Mouse (Mus musculus) heart, embryonic 13.5 days (tissue): ENCODE data around the gene Prox2. TPM values are rescaled to one million over a fixed set of nuclear protein-coding genes. Genes with fewer than 3 reads are reported as not detected.

Experiments used
- ATAC-seq: fragments of 200-750 bp; cut with Nextera tagmentation; 2 replicates; pipeline ENCODE4 v1.8.0; 2017; ENCODE audit warnings: moderate TSS enrichment; ENCODE audit not compliant: insufficient number of reproducible peaks, low FRiP score, low TSS enrichment; ENCODE audit errors: extremely low read depth
- H3K27ac ChIP-seq: fragments of 300-500 bp; sonication (generic); replicated peaks from 2 replicates; pipeline ENCODE4 v1.5.1; 2015; ENCODE audit warnings: moderate library complexity, mild to moderate bottlenecking, inconsistent platforms
- H3K27me3 ChIP-seq: fragments of 300-500 bp; sonication (generic); replicated peaks from 2 replicates; pipeline ENCODE4 v1.6.1; 2015; ENCODE audit warnings: mild to moderate bottlenecking, inconsistent platforms
- H3K36me3 ChIP-seq: fragments of 300-500 bp; sonication (generic); 2 replicates; pipeline ENCODE4 v1.6.1; 2015; ENCODE audit warnings: mild to moderate bottlenecking, inconsistent platforms
- H3K4me1 ChIP-seq: fragments of 300-500 bp; sonication (generic); 2 replicates; pipeline ENCODE4 v1.6.1; 2015; ENCODE audit warnings: inconsistent platforms
- H3K4me2 ChIP-seq: fragments of 300-500 bp; sonication (generic); 2 replicates; pipeline ENCODE4 v1.6.1; 2015; ENCODE audit warnings: inconsistent platforms, mild to moderate bottlenecking, moderate library complexity
- H3K4me3 ChIP-seq: fragments of 300-500 bp; sonication (generic); 2 replicates; pipeline ENCODE4 v1.5.1; 2015; ENCODE audit warnings: moderate library complexity, mild to moderate bottlenecking, inconsistent platforms
- H3K9ac ChIP-seq: fragments of 300-500 bp; sonication (generic); 2 replicates; pipeline ENCODE4 v1.6.1; 2015; ENCODE audit warnings: inconsistent platforms, mild to moderate bottlenecking, moderate library complexity
- H3K9me3 ChIP-seq: fragments of 300-500 bp; sonication (generic); 2 replicates; pipeline ENCODE4 v1.6.1; 2016; ENCODE audit warnings: inconsistent platforms
- WGBS: fragments of 180-500 bp; shearing (Covaris S2); methylation state at CpG from one replicate; pipeline ENCODE4 v1.1.7; 2015; ENCODE audit warnings: mixed read lengths; 5-methylcytosine and 5-hydroxymethylcytosine counted together
- polyA plus RNA-seq: library from polyadenylated mRNA; unstranded; fragments of >200 nt; fragmentation: Nextera tagmentation; extraction: Ambion mirVana; gene quantifications from 2 replicates; pipeline ENCODE4 v1.2.1, GENCODE M21; 2015

Gene Prox2
- polyA plus RNA-seq, 1 experiment from 2014 or later, result 1.9 TPM

DNA sequence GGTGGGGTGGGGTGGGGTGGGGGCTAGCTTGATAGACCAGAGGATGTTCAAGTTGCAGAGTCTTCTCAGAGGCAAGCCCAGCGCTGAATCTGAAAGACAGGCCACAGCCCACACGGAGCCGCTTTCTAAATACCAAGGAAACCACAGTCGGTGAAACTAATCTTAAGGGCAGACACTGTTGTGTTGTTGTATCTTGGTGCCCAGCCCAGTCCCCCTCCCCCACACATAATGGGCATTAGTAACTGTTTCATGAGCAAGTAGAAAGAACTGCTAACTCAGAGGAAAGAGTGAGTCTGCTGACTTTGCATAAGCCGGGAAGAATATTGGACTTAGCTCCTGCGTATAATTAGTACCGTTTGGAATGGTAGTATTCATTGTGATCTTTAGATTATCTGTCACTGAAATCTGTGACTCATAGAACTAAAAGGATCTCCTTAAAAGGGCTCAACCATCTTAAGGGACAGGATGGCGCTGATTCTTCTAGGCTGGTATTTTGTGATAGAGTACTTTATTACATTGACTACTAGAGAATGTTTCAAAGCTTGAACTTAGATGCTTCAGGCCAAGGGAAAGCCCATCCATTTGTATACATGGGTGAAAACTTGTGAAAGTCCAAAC lies 16.5 kb upstream of the Prox2 start:
- no peaks in the 10 kb centered on the region for H3K27me3 ChIP-seq
- no peak overlapping the region for H3K9ac ChIP-seq
- no peak overlapping the region for H3K4me3 ChIP-seq
- H3K4me2 ChIP-seq, result no peak overlapping the region
- H3K4me1 ChIP-seq, result no peaks in the 10 kb centered on the region
- WGBS, result 78% methylated on average over 8 of the region's 8 CpGs
- ATAC-seq, result no peak
- peaks cover 96% of the 10 kb centered on the region for H3K36me3 ChIP-seq
- H3K9me3 ChIP-seq, result no peaks in the 10 kb centered on the region
- no peak overlapping the region for H3K27ac ChIP-seq

DNA sequence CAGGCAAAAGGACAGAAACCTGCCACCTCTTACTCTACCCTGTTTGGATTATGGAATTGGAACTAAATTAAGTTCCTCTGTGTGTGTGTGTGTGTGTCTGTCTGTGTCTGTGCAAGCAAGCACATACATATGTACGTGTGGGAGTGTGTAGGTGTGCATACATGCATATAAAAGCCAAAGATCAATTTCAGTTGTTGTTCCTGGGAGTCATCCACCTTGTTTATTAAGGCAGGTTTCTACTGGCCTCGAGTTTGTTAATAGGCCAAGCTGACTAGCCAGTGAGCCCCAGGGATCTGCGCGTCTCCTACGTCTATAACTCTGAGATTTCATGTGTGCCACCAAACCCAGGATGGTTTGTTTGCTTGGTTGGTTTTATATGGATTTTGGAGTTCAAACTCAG lies 14.2 kb upstream of the Prox2 start:
- Histone ChIP-seq H3K36me3 (peaks cover 99% of the 10 kb centered on the region), H3K9me3 (no peaks in the 10 kb centered on the region), H3K4me3 (no peak overlapping the region)

DNA sequence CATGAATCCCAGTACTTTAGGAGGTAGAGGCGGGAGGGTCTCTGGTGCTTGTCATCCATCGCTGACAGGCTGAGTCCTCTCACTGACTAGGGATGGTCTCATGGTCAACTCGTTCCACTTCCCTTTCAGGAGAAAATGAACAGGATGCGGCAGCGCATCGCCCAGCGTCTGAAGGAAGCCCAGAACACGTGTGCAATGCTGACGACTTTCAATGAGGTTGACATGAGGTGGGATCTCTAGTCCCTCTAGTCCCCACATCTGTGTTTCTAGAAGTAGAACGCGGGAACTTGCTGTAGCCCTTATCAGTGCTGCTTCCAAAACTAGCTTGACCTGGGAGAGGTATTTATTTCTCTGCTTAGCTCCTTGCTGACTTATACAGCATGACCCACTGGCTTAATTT lies 13.1 kb upstream of the Prox2 start:
- no peak overlapping the region for H3K9ac ChIP-seq
- H3K4me1 ChIP-seq, result no peaks in the 10 kb centered on the region
- H3K27ac ChIP-seq, result no peak overlapping the region
- H3K9me3 ChIP-seq, result no peaks in the 10 kb centered on the region
- 86% methylated on average over 11 of the region's 11 CpGs for WGBS
- ATAC-seq, result no peak
- H3K27me3 ChIP-seq, result no peaks in the 10 kb centered on the region
- peaks cover 100% of the 10 kb centered on the region for H3K36me3 ChIP-seq
- H3K4me2 ChIP-seq, result no peak overlapping the region
- no peak overlapping the region for H3K4me3 ChIP-seq

More for the DNA sequence above, 14.2 kb upstream of the Prox2 start:
- H3K9ac ChIP-seq, result no peak overlapping the region
- H3K4me1 ChIP-seq, result no peaks in the 10 kb centered on the region
- H3K27ac ChIP-seq, result no peak overlapping the region
- ATAC-seq, result no peak
- H3K27me3 ChIP-seq, result no peaks in the 10 kb centered on the region
- 94% methylated on average over 5 of the region's 5 CpGs for WGBS
- no peak overlapping the region for H3K4me2 ChIP-seq

DNA sequence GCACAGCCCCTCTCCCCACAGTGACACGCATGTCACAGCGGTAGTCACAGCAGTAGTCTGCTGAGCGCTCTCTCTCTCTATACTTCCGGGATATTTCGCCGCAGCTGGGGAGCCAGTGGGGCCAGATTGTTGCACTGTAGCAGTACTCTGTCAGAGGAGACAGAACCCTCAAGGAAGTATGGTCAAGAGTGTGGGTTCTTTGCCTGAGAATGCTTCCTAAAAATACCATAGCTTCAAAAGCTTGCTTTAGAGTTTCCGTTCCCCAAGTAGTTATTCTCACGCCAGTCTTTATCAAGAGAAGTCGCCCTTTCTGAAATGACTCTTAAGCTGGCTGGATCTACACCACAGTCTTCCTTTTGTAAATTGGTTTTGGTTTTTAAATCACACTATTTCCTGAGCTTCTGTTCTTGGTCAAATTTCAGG lies 12.6 kb upstream of the Prox2 start:
- 89% methylated on average over 9 of the region's 9 CpGs for whole genome bisulfite sequencing
- H3K36me3 ChIP-seq, result peaks cover 100% of the 10 kb centered on the region
- no peaks in the 10 kb centered on the region for H3K27me3 ChIP-seq
- no peak overlapping the region for H3K9ac ChIP-seq
- H3K9me3 ChIP-seq, result no peaks in the 10 kb centered on the region
- no peaks in the 10 kb centered on the region for H3K4me1 ChIP-seq
- no peak overlapping the region for H3K4me2 ChIP-seq
- H3K27ac ChIP-seq, result no peak overlapping the region
- ATAC-seq, result no peak
- H3K4me3 ChIP-seq, result no peak overlapping the region

DNA sequence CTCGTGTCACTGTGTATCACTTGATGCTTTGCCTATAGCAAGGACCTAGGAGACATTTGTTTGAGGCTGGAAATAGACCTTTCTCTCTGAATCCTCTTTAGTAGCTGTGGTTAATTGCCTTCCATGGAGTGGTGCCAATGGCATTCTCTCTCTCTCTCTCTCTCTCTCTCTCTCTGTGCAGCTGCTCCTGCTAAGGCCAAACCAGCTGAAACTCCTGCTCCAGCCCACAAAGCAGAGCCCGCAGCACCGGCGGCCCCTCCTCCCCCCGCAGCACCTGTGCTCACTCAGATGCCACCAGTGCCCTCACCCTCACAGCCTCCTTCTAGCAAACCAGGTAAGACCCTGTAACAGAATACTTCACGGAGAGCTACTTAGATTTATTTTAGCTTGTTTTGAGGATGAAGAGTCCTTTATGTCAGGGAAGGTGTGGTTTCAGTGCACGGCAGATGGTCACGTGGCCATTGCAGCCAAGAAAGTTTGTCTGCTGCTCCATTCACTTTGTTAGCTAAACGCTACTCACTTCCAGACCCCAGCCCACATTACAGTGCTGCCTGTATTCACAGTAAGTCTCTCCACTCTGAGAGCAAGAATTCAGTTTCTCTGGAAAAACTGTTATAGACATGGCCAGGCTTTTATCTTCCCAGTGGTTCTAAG lies 11.4 kb upstream of the Prox2 start:
- Histone ChIP-seq H3K9ac (no peak overlapping the region), H3K36me3 (peaks cover 99% of the 10 kb centered on the region), H3K4me3 (no peak overlapping the region), H3K4me1 (no peaks in the 10 kb centered on the region), H3K9me3 (no peaks in the 10 kb centered on the region), H3K27ac (no peak overlapping the region), H3K27me3 (no peaks in the 10 kb centered on the region), H3K4me2 (no peak overlapping the region)
- no peak for ATAC-seq
- WGBS, result 89% methylated on average over 9 of the region's 9 CpGs

DNA sequence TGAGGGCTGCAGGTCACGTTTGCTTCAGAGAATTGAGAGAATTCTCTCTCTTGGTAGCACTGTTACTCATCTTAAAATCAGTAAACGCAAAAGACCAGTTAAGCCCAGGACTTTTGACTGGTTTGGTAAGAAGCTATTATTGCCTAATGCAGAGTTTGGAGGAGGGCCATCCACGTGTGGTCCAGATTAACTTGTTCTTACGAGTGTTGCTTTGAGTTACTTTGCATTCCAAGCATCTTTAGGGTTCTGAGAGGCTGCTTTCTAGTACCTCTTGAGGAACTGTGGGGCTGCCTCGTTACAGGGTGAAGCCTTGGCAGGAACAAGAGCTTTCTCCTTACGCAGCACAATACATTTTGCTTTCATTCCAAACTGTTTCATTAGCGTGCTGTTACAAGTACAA lies 5.1 kb upstream of the Prox2 start:
- Histone ChIP-seq H3K9me3 (no peaks in the 10 kb centered on the region), H3K36me3 (peaks cover 63% of the 10 kb centered on the region), H3K4me2 (no peak overlapping the region), H3K4me3 (no peak overlapping the region), H3K27ac (no peak overlapping the region), H3K9ac (no peak overlapping the region), H3K27me3 (no peaks in the 10 kb centered on the region), H3K4me1 (peaks cover 33% of the 10 kb centered on the region)
- no peak for ATAC-seq
- 73% methylated on average over 7 of the region's 7 CpGs for WGBS

DNA sequence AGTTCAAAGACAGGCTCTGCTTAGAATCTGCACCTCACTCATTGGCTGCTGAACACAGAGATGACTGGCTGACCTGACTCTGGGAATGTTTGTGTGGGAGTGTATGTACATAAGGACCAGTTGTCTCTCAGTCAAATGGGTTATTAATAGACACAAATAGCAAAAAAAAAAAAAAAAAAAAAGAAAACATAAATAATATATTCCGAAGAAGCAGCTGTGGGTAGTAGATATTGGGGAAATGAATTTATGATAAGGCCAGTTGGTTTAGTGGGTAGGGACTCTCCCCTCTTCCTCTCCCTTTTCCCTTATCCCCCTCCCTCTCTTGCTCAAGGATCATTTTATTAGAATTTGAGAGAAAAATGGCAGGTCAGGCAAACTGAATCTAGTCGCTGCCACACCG lies 3.4 kb upstream of the Prox2 start:
- Histone ChIP-seq H3K36me3 (peaks cover 45% of the 10 kb centered on the region), H3K27ac (no peak overlapping the region), H3K4me3 (no peak overlapping the region), H3K27me3 (no peaks in the 10 kb centered on the region), H3K4me2 (no peak overlapping the region), H3K9me3 (no peaks in the 10 kb centered on the region), H3K9ac (no peak overlapping the region), H3K4me1 (peaks cover 44% of the 10 kb centered on the region)
- ATAC-seq, result no peak
- WGBS, result 91% methylated on average over 3 of the region's 3 CpGs

DNA sequence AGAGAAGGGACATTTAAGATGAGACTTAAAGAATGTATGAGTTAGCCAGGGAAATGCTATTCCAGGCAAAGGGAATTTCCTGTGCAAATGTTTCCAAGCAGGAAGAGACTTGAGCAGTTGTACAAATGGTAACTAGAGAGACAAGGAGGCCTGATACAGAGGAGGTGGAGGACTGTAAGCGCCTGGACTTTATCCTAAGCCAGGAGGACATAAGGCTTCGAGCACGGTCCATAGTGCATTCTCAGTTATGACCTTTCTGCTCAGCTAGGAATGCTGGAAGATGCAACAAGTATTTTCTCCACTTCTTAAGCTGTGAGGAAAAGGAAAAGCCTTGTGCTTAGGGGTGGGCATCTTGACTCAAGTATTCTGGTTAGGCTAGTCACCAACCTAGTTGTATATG lies 2.8 kb upstream of the Prox2 start:
- peak overlapping the region; percentile 95; the same call in 1 of the 2 replicates for H3K27ac ChIP-seq
- no peak for ATAC-seq

DNA sequence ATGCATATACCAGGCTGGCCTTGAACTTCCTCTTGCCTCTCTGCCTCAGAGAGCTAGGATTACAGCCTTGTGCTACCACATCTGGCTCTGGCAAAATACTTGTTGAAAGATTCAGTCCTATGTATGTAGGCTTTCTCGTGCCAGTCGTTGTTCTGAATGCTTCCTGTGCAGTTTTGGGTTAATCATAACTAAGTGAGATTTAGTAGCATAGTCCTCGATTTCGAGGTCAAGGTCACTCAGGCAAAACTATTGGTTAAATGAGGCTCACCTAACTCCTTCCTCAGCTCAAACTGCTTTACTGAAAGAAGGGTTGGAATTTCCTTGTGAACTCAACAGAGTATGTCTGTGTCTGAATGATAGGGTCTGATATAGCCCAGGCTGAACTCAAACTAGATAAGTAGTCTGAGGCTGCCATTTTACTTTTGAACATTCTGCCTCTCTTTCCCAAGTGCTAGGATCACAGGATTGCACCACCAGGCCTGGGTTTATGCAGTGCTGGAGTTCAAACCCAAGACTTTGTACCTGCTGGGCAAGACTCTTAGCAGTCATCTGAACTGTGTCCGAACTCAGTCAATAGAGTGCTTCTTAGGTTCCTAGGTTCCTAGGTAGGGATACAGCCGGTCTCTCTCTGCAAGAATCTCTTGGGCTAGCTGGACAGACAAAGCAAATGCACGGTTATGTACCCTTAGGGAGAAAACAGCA lies 2.1 kb upstream of the Prox2 start:
- Histone ChIP-seq H3K27ac (peak overlapping the region; percentile 95), H3K27me3 (no peaks in the 10 kb centered on the region), H3K4me3 (peak overlapping the region; percentile 98), H3K9me3 (no peaks in the 10 kb centered on the region), H3K4me1 (peaks cover 44% of the 10 kb centered on the region), H3K4me2 (peak overlapping the region; percentile 90), H3K36me3 (peaks cover 33% of the 10 kb centered on the region), H3K9ac (peak overlapping the region; percentile 99)
- ATAC-seq, result no peak
- WGBS, result 75% methylated on average over 7 of the region's 7 CpGs

More for the DNA sequence above, 2.8 kb upstream of the Prox2 start:
- Histone ChIP-seq H3K36me3 (peaks cover 39% of the 10 kb centered on the region), H3K9ac (peak overlapping the region; percentile 99; the same call in 1 of the 2 replicates), H3K4me2 (peak overlapping the region; percentile 90), H3K27me3 (no peaks in the 10 kb centered on the region), H3K4me1 (peaks cover 44% of the 10 kb centered on the region), H3K4me3 (no peak overlapping the region), H3K9me3 (no peaks in the 10 kb centered on the region)
- WGBS, result 87% methylated on average over 3 of the region's 3 CpGs

DNA sequence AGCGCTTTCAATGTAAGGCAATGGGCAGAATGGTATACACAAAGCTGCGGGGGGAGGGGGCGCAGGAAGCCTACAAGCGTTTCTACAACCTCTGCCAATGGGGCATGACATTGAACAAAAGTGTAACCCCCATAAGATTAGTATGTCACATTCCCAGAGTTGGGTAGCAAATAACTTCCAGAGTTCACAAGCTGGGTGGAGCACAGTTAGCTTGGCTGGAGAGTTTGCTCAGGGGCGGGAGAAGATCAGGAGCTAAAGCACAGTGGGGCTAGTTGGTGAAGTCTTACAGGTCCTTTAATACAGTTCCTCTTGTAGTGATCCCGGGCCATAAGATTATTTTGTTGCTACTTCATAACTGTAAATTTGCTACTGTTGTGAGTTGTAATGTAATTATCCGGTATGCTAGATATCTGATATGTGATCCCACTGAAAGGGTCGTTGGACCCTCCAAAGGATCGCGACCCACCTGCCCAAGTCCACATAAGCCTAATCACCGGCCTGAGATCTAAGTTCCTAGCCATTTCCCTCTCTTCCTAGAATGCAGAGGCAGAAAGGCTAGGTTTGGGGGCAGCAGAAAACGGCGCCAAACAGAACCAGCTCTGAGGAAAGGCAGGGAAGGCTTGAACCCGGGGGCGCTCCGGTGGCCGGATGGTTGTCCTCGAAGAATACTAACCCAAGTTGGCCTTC lies 405 bp downstream of the Prox2 start:
- no peak for ATAC-seq
- Histone ChIP-seq H3K9me3 (no peaks in the 10 kb centered on the region), H3K36me3 (peaks cover 13% of the 10 kb centered on the region), H3K27me3 (no peaks in the 10 kb centered on the region), H3K4me3 (peak overlapping the region; percentile 98), H3K4me1 (peaks cover 49% of the 10 kb centered on the region), H3K4me2 (peak overlapping the region; percentile 90), H3K27ac (peak overlapping the region; percentile 95), H3K9ac (peak overlapping the region; percentile 99)
- WGBS, result 13% methylated on average over 18 of the region's 18 CpGs

DNA sequence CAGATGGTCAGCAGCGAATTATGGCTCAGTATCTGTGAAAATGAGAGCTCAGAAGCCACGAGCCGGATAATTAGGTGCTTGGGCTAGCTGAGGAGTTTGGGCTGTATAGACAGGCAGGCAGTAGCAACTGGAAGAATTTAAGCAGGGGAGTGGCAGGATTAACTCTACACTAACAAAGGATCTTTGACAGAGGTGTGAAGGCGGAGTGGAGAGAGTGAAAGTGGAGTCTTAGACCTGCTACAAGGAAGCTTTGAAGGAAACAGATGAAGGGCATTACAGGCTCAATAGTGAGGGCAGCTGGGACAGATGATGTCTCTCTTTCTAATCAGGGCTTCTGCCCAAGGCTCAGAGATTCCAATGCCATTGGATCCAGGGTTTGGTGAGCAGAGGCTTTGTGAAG lies 1.1 kb downstream of the Prox2 start:
- Histone ChIP-seq H3K4me2 (peak overlapping the region; percentile 90), H3K36me3 (peaks cover 7% of the 10 kb centered on the region), H3K4me3 (0 out of 2 replicates have a peak overlapping the region, but pooled peaks have one; percentile 98), H3K4me1 (peaks cover 49% of the 10 kb centered on the region), H3K27ac (peak overlapping the region; percentile 95; the same call in 1 of the 2 replicates), H3K9ac (peak overlapping the region; percentile 99; the same call in 1 of the 2 replicates), H3K27me3 (no peaks in the 10 kb centered on the region), H3K9me3 (no peaks in the 10 kb centered on the region)
- 62% methylated on average over 4 of the region's 4 CpGs for WGBS
- ATAC-seq, result no peak
